Mouse (Mus musculus) R1 (cell line): ENCODE data around the gene Lrrc56.

Experiments used
- DNase-seq: peaks from one replicate; pipeline ENCODE4 v3.0.0-alpha.2; 2018; ENCODE audit warnings: low read depth, low spot score

Lrrc56 gene

GRCm38 (mm10) chr7:141191796-141192685 lies 1.9 kb upstream of the Lrrc56 start:
- no peak for DNase-seq

- peak; percentile 39 for DNase-seq
Observed at GRCm38 (mm10) chr7:141192776-141193347, 1.1 kb upstream of the Lrrc56 start.

- peak; percentile 80 for DNase-seq
Observed at GRCm38 (mm10) chr7:141193348-141193856, 555 bp upstream of the Lrrc56 start.

- no peak for DNase-seq
Observed at GRCm38 (mm10) chr7:141194409-141194808, 452 bp downstream of the Lrrc56 start.

- DNase-seq: peak; percentile 95
Observed at GRCm38 (mm10) chr7:141194830-141195229, 873 bp downstream of the Lrrc56 start.

GRCm38 (mm10) chr7:141195754-141196153 lies 1.8 kb downstream of the Lrrc56 start:
- no peak for DNase-seq

GRCm38 (mm10) chr7:141196619-141197282 lies 2.8 kb downstream of the Lrrc56 start:
- DNase-seq: no peak

- no peak for DNase-seq
Observed at GRCm38 (mm10) chr7:141198121-141198520, 4.2 kb downstream of the Lrrc56 start.

GRCm38 (mm10) chr7:141204546-141204945 lies 10.6 kb downstream of the Lrrc56 start:
- no peak for DNase-seq

GRCm38 (mm10) chr7:141205504-141205903 lies 11.5 kb downstream of the Lrrc56 start:
- DNase-seq: no peak

GRCm38 (mm10) chr7:141206182-141206937 lies 12.4 kb downstream of the Lrrc56 start:
- DNase-seq: no peak

- no peak for DNase-seq
Observed at GRCm38 (mm10) chr7:141209526-141209925, 15.6 kb downstream of the Lrrc56 start.

GRCm38 (mm10) chr7:141210137-141210536 lies 16.2 kb downstream of the Lrrc56 start:
- DNase-seq: no peak

- DNase-seq: no peak
Observed at GRCm38 (mm10) chr7:141210606-141211131, 16.7 kb downstream of the Lrrc56 start.

- DNase-seq: peak; percentile 34
Observed at GRCm38 (mm10) chr7:141213133-141213532, 19.2 kb downstream of the Lrrc56 start.

- DNase-seq: no peak
Observed at GRCm38 (mm10) chr7:141213605-141214235, 19.8 kb downstream of the Lrrc56 start, which contains the start of gene Lmntd2. Gene Lmntd2 (minus strand): TSS chr7:141214080.

- DNase-seq: no peak
Observed at GRCm38 (mm10) chr7:141214310-141214709, 20.4 kb downstream of the Lrrc56 start.

- DNase-seq: peak; percentile 99
Observed at GRCm38 (mm10) chr7:141215101-141215879, 21.3 kb downstream of the Lrrc56 start, which contains the start of gene Rassf7. Gene Rassf7 (plus strand): TSS chr7:141215860.

GRCm38 (mm10) chr7:141215880-141216733 lies 22.1 kb downstream of the Lrrc56 start:
- DNase-seq: peak; percentile 81
